ENCODE assay signal across 9 mouse cellular contexts in the genomic region with DNA sequence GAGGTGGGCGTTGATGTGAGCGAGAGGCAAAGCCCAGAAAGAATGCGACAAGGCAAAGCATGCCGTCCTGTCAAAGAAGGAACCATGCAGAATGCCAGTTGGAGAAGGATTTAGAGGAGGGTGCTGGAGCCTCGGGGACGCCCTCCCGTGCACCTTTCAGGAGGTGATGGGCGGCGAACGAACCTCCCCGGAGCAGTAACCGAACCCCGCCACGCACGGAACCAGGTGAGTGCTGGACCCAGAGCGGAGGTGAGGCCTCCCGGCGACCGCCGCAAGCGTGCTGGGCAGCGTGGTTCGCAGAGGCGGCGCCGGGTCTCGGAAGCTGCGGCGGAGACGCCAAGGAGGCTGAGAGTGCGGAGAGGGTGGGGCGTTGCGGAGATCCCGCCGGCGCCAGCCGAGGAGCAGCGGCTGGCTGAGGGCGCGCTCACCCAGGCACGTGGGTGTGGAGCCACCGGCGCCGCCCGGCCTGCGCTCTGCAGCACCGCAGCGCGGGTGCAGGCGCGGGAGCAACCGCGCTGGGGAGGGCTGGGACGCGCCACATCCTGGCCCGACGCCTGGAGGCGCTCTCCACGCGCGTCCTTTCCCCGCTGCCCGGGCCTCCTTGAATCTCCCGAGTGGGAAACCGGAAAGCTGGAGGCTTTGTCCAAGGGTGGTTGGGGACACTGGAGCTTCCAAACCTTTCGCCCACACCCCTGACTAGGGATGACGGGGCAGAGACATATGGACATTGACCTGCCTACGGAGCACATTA.
DNase-seq lines count a peak whose midpoint lies in the region; ATAC-seq and TF ChIP-seq lines count a peak whose summit lies in the region.
"Had no signal": no experiment of that assay in that cellular context is flagged by ENCODE, and none has a peak within 500 bp of the region (broad histone marks: within the 10 kb centered on the region; RNA-seq: fewer than 3 reads in every experiment).

No protein-coding gene starts in this region.

- H3K36me3 ChIP-seq in hindbrain, embryonic 14.5 days (replicated peaks; ENCODE audit: control insufficient read depth, insufficient read depth), result no peaks in the 10 kb centered on the region
- no peaks in the 10 kb centered on the region for H3K36me3 ChIP-seq in liver, embryonic 15.5 days (replicated peaks)
- no peaks in the 10 kb centered on the region for H3K36me3 ChIP-seq in small intestine, adult 2 months (ENCODE audit: control insufficient read depth, insufficient read depth, low read length)

- H3K9me3 ChIP-seq in hindbrain, embryonic 14.5 days (ENCODE audit: control insufficient read depth, low read length), result no peaks in the 10 kb centered on the region
- no peaks in the 10 kb centered on the region for H3K9me3 ChIP-seq in liver, embryonic 15.5 days (replicated peaks)

- peak; percentile 6 to 29 for DNase-seq in adrenal gland, postnatal 36 days
- DNase-seq in adrenal gland, postnatal 4 days (ENCODE audit: low spot score in 2 of 2), result no peak
- peak; percentile 40 for DNase-seq in ovary, postnatal 36 days (ENCODE audit: low spot score)
- DNase-seq in ovary, postnatal 14 days (ENCODE audit: low spot score), result no peak
- DNase-seq in hindbrain, embryonic 14.5 days (ENCODE audit: low spot score), result peak; percentile 63

- peak; percentile 63 for ATAC-seq in hindbrain, embryonic 14.5 days (ENCODE audit: low FRiP score)
- ATAC-seq in liver, embryonic 15.5 days (ENCODE audit: insufficient read depth), result no peak
- no peak for ATAC-seq in megakaryocyte progenitor cell, adult 5-6 weeks (replicated peaks; ENCODE audit: poor library complexity)

- H3K4me1 ChIP-seq in hindbrain, embryonic 14.5 days (replicated peaks; ENCODE audit: control insufficient read depth, insufficient read depth, low read length), result peaks cover 17% of the 10 kb centered on the region; the same call in 1 of the 2 replicates
- H3K4me1 ChIP-seq in liver, embryonic 15.5 days (replicated peaks), result 0 out of 2 replicates have a peak, but pooled peaks cover 5% of the 10 kb centered on the region
- H3K4me1 ChIP-seq in small intestine, adult 2 months (ENCODE audit: control insufficient read depth, insufficient read depth, insufficient read length, low read length), result peaks cover 10% of the 10 kb centered on the region

- TF ChIP-seq CTCF in small intestine, adult 2 months (IDR thresholded peaks at IDR 0.05; ENCODE audit: extremely low read depth, insufficient read length, insufficient replicate concordance, low read depth, low read length), result no peak

- peak overlapping the region; percentile 45 for H3K4me3 ChIP-seq in hindbrain, embryonic 14.5 days (replicated peaks; ENCODE audit: low read length)
- H3K4me3 ChIP-seq in liver, embryonic 15.5 days (replicated peaks), result no peak overlapping the region
- peak overlapping the region; percentile 9 for H3K4me3 ChIP-seq in small intestine, adult 2 months (ENCODE audit: low read depth, low read length)
- H3K4me3 ChIP-seq: megakaryocyte, embryonic 14.5 days had no signal

- under 1% methylated on average over 55 of the region's 68 CpGs for WGBS in hindbrain, embryonic 14.5 days
- WGBS in liver, embryonic 15.5 days (ENCODE audit: insufficient replicate concordance), result under 1% methylated on average over 68 of the region's 68 CpGs
- WGBS in small intestine, adult 2 months, result under 1% methylated on average over 68 of the region's 68 CpGs

- TF ChIP-seq POLR2A in small intestine, adult 2 months (IDR thresholded peaks at IDR 0.05; ENCODE audit: low read depth, low read length), result no peak

- peak overlapping the region; percentile 82 for H3K4me2 ChIP-seq in hindbrain, embryonic 14.5 days (replicated peaks)
- H3K4me2 ChIP-seq in liver, embryonic 15.5 days, result peak overlapping the region; percentile 38

- peak overlapping the region; percentile 78 for H3K27ac ChIP-seq in hindbrain, embryonic 14.5 days
- H3K27ac ChIP-seq in liver, embryonic 15.5 days (replicated peaks), result no peak overlapping the region
- no peak overlapping the region for H3K27ac ChIP-seq in small intestine, adult 2 months (ENCODE audit: insufficient read depth, low read depth, low read length)

- H3K27me3 ChIP-seq in hindbrain, embryonic 14.5 days (ENCODE audit: control insufficient read depth, insufficient read depth, low read length), result peaks cover 71% of the 10 kb centered on the region
- H3K27me3 ChIP-seq in liver, embryonic 15.5 days, result peaks cover 89% of the 10 kb centered on the region
- peaks cover 42% of the 10 kb centered on the region for H3K27me3 ChIP-seq in small intestine, adult 2 months (ENCODE audit: control insufficient read depth, insufficient read depth, low read length)

- peak overlapping the region; percentile 70 for H3K9ac ChIP-seq in hindbrain, embryonic 14.5 days
- H3K9ac ChIP-seq in liver, embryonic 15.5 days, result no peak overlapping the region

Comparison
In these comparisons a context has a peak if more than half of its experiments do, and no peak if none do; other contexts are left out.
1. DNase-seq: peak in adrenal gland, postnatal 36 days (2 of 2), ovary, postnatal 36 days (single experiment) and hindbrain, embryonic 14.5 days (single experiment); none in adrenal gland, postnatal 4 days (0 of 2) and ovary, postnatal 14 days (single experiment).